Mouse (Mus musculus) c-Kit-positive CD71-positive TER-119-negative erythroid progenitor cells, embryonic 14.5 days (primary cell): ENCODE data around the gene Snap29.
A peak's percentile ranks its signal among the peaks of the same experiment; 100 is the strongest.

Experiments
- DNase-seq: peaks from one replicate; pipeline ENCODE4 v3.0.0-alpha.2; 2013; ENCODE audit warnings: low read depth

The Snap29 gene

GRCm38 (mm10) chr16:17474091-17474490 is 68.3 kb downstream of the Snap29 start:
- peak; percentile 46 for DNase-seq

GRCm38 (mm10) chr16:17474761-17475160 is 69.0 kb downstream of the Snap29 start:
- no peak for DNase-seq

GRCm38 (mm10) chr16:17475326-17475725 is 69.5 kb downstream of the Snap29 start:
- DNase-seq = no peak

GRCm38 (mm10) chr16:17478331-17478943 is 72.7 kb downstream of the Snap29 start:
- no peak for DNase-seq
